Mouse (Mus musculus) myocyte (in vitro differentiated cells): ENCODE data around the gene Hes3. TPM values are rescaled to one million over a fixed set of nuclear protein-coding genes. Genes with fewer than 3 reads are reported as not detected.

Experiments used
- H3K27me3 ChIP-seq: one replicate; pipeline ENCODE4 v1.6.1; 2011; ENCODE audit not compliant: control insufficient read depth, insufficient read depth, insufficient read length
- H3K36me3 ChIP-seq: one replicate; pipeline ENCODE4 v1.6.1; 2011; ENCODE audit not compliant: control insufficient read depth, insufficient read depth
- H3K4me2 ChIP-seq: one replicate; pipeline ENCODE4 v1.6.1; 2011; ENCODE audit warnings: low read depth, control low read depth
- H3K4me3 ChIP-seq: one replicate; pipeline ENCODE4 v1.5.1; 2011; ENCODE audit warnings: mild to moderate bottlenecking, control low read depth, moderate library complexity
- H3K79me2 ChIP-seq: one replicate; pipeline ENCODE4 v1.6.1; 2011; ENCODE audit not compliant: control insufficient read depth, insufficient read depth
- H3ac ChIP-seq: one replicate; pipeline ENCODE4 v1.6.1; 2011; ENCODE audit not compliant: control insufficient read depth, insufficient read length
- CEBPB ChIP-seq: IDR thresholded peaks from 2 replicates; pipeline ENCODE4 v1.6.1; 2011; ENCODE audit warnings: mild to moderate bottlenecking, moderate library complexity; ENCODE audit not compliant: poor library complexity, insufficient read depth, severe bottlenecking
- E2F4 ChIP-seq: IDR thresholded peaks from one replicate; pipeline ENCODE4 v1.6.1; 2011; ENCODE audit warnings: mild to moderate bottlenecking, control low read depth, moderate library complexity; ENCODE audit not compliant: insufficient read depth
- MAX ChIP-seq: IDR thresholded peaks from one replicate; pipeline ENCODE4 v1.6.1; 2011; ENCODE audit warnings: low read depth, mild to moderate bottlenecking, control low read depth
- MYOD1 ChIP-seq, 3 experiments: IDR thresholded peaks; one replicate each; pipeline ENCODE4 v1.6.1; 2011; ENCODE audit warnings: control low read depth in 2 of 3, low read depth in 2 of 3, mild to moderate bottlenecking in 2 of 3, moderate library complexity in 1 of 3; ENCODE audit not compliant: insufficient read length in 2 of 3, control insufficient read depth in 1 of 3
- MYOG ChIP-seq, 3 experiments: IDR thresholded peaks; one replicate each; pipeline ENCODE4 v1.6.1; 2011; ENCODE audit warnings: control low read depth in 2 of 3, low read depth in 2 of 3, mild to moderate bottlenecking in 2 of 3; ENCODE audit not compliant: insufficient read length in 2 of 3, control insufficient read depth in 1 of 3, insufficient read depth in 1 of 3
- POLR2A ChIP-seq: IDR thresholded peaks from one replicate; pipeline ENCODE4 v1.6.1; 2011; ENCODE audit warnings: low read depth, mild to moderate bottlenecking, control low read depth, moderate library complexity; ENCODE audit not compliant: insufficient read length
- POLR2AphosphoS2 ChIP-seq: IDR thresholded peaks from one replicate; pipeline ENCODE4 v1.6.1; 2011; ENCODE audit warnings: low read depth, control low read depth; ENCODE audit not compliant: insufficient read length
- REST ChIP-seq: IDR thresholded peaks from one replicate; pipeline ENCODE4 v1.6.1; 2011; ENCODE audit warnings: mild to moderate bottlenecking, control low read depth, moderate library complexity; ENCODE audit not compliant: insufficient read depth, insufficient read length
- SRF ChIP-seq: IDR thresholded peaks from one replicate; pipeline ENCODE4 v1.6.1; 2011; ENCODE audit warnings: low read depth; ENCODE audit not compliant: control insufficient read depth, insufficient read length
- TCF12 ChIP-seq: IDR thresholded peaks from one replicate; pipeline ENCODE4 v1.6.1; 2011; ENCODE audit warnings: mild to moderate bottlenecking, control low read depth; ENCODE audit not compliant: poor library complexity, insufficient read depth, severe bottlenecking
- TCF3 ChIP-seq: IDR thresholded peaks from one replicate; pipeline ENCODE4 v1.6.1; 2011; ENCODE audit warnings: low read depth, control low read depth; ENCODE audit not compliant: insufficient read length
- USF1 ChIP-seq: IDR thresholded peaks from one replicate; pipeline ENCODE4 v1.6.1; 2011; ENCODE audit warnings: low read depth, mild to moderate bottlenecking, control low read depth, moderate library complexity
- polyA plus RNA-seq: library from polyadenylated mRNA; unstranded; fragments of >200 nt; fragmentation: generic; extraction: Trizol; gene quantifications from one replicate; pipeline ENCODE4 v1.2.1, GENCODE M21; 2012; ENCODE audit warnings: missing spikeins

Hes3 gene
- polyA plus RNA-seq, 1 experiment = 0.02 TPM

- Histone ChIP-seq H3ac (no peak overlapping the region), H3K4me2 (no peak overlapping the region), H3K79me2 (no peaks in the 10 kb centered on the region), H3K27me3 (peaks cover 63% of the 10 kb centered on the region), H3K4me3 (no peak overlapping the region), H3K36me3 (no peaks in the 10 kb centered on the region)
- TF ChIP-seq POLR2A (no peak), CEBPB (no peak), REST (peak; percentile 14), MYOG (IDR thresholded peaks at IDR 0.05; ENCODE audit: control insufficient read depth in 1 of 3, insufficient read depth in 1 of 3, insufficient read length in 2 of 3, low read depth in 2 of 3) (no peak)
Measured at GRCm38 (mm10) chr4:152287317-152288120, 3.9 kb downstream of the Hes3 start.

- Histone ChIP-seq H3K4me2 (no peak overlapping the region), H3ac (no peak overlapping the region), H3K79me2 (no peaks in the 10 kb centered on the region), H3K4me3 (no peak overlapping the region), H3K27me3 (peaks cover 57% of the 10 kb centered on the region), H3K36me3 (no peaks in the 10 kb centered on the region)
- TF ChIP-seq REST (peak; percentile 98), MYOG (IDR thresholded peaks at IDR 0.05; ENCODE audit: control insufficient read depth in 1 of 3, insufficient read depth in 1 of 3, insufficient read length in 2 of 3, low read depth in 2 of 3) (peak in 2 of 3 experiments; percentile 27 to 55), MYOD1 (IDR thresholded peaks at IDR 0.05; ENCODE audit: control insufficient read depth in 1 of 3, insufficient read length in 2 of 3, low read depth in 2 of 3) (peak in 1 of 3 experiments; percentile 41), SRF (no peak)
Measured at GRCm38 (mm10) chr4:152286887-152287286, 4.6 kb downstream of the Hes3 start.

- no peak for TF ChIP-seq TCF12
- TF ChIP-seq TCF3 = no peak
- no peak for TF ChIP-seq CEBPB
- no peak for TF ChIP-seq REST
- TF ChIP-seq MYOD1 (IDR thresholded peaks at IDR 0.05; ENCODE audit: control insufficient read depth in 1 of 3, insufficient read length in 2 of 3, low read depth in 2 of 3) = no peak
- TF ChIP-seq POLR2AphosphoS2 = no peak
- no peak for TF ChIP-seq POLR2A
- TF ChIP-seq USF1 = no peak
- no peak for TF ChIP-seq SRF
- TF ChIP-seq E2F4 = no peak
- TF ChIP-seq MAX = no peak
- TF ChIP-seq MYOG (IDR thresholded peaks at IDR 0.05; ENCODE audit: control insufficient read depth in 1 of 3, insufficient read depth in 1 of 3, insufficient read length in 2 of 3, low read depth in 2 of 3) = no peak
- H3K27me3 ChIP-seq = peaks cover 50% of the 10 kb centered on the region
- H3K4me2 ChIP-seq = no peak overlapping the region
- H3K36me3 ChIP-seq = no peaks in the 10 kb centered on the region
- H3ac ChIP-seq = no peak overlapping the region
- no peak overlapping the region for H3K4me3 ChIP-seq
- no peaks in the 10 kb centered on the region for H3K79me2 ChIP-seq
Measured at GRCm38 (mm10) chr4:152286183-152286582, 5.3 kb downstream of the Hes3 start.

- TF ChIP-seq SRF (no peak), CEBPB (no peak), POLR2AphosphoS2 (no peak), E2F4 (no peak), TCF12 (no peak), MYOD1 (IDR thresholded peaks at IDR 0.05; ENCODE audit: control insufficient read depth in 1 of 3, insufficient read length in 2 of 3, low read depth in 2 of 3) (no peak), MAX (no peak), TCF3 (no peak), REST (no peak), MYOG (IDR thresholded peaks at IDR 0.05; ENCODE audit: control insufficient read depth in 1 of 3, insufficient read depth in 1 of 3, insufficient read length in 2 of 3, low read depth in 2 of 3) (no peak), USF1 (no peak), POLR2A (no peak)
- peaks cover 44% of the 10 kb centered on the region for H3K27me3 ChIP-seq
- no peaks in the 10 kb centered on the region for H3K36me3 ChIP-seq
- H3K4me2 ChIP-seq = no peak overlapping the region
- H3K79me2 ChIP-seq = no peaks in the 10 kb centered on the region
- H3K4me3 ChIP-seq = no peak overlapping the region
- H3ac ChIP-seq = no peak overlapping the region
Measured at GRCm38 (mm10) chr4:152285505-152285904, 6.0 kb downstream of the Hes3 start.
